Mouse (Mus musculus) embryo, embryonic 11.5 days (tissue): Measurements from ENCODE around the gene Gabarapl1.
A peak's percentile ranks its signal among the peaks of the same experiment; 100 is the strongest.

ENCODE experiments used
- DNase-seq: peaks from one replicate; pipeline ENCODE4 v3.0.0-alpha.2; 2012; ENCODE audit warnings: low read depth, low spot score

Gabarapl1 gene

GRCm38 (mm10) chr6:129535723-129536122 is 2.8 kb downstream of the Gabarapl1 start:
- DNase-seq = no peak

- DNase-seq = no peak
These were observed 5.6 kb downstream of the Gabarapl1 start for GRCm38 (mm10) chr6:129538555-129538954.

GRCm38 (mm10) chr6:129541931-129542330 is 9.0 kb downstream of the Gabarapl1 start:
- no peak for DNase-seq

- DNase-seq = no peak
These were observed 9.6 kb downstream of the Gabarapl1 start for GRCm38 (mm10) chr6:129542540-129542939.

- DNase-seq = peak; percentile 39
These were observed 11.0 kb downstream of the Gabarapl1 start for GRCm38 (mm10) chr6:129543709-129544606.

DNA sequence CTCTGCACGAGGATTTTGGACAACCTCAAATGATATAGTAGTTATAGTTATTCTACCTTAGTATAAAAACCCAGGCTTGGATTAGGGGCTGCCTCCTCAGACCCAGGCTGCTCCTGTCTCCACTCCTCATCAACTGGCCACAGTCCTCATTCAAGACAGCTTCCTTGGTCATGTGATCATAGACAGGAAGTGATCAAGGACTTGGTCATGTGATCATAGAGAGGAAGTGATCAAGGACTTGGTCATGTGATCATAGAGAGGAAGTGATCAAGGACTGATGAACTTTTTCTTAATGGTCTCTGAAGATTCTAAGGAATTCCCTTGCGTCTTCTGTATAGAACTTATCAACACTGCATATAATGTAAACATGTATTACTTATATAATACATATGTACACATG is 14.3 kb downstream of the Gabarapl1 start:
- no peak for DNase-seq

- no peak for DNase-seq
These were observed 15.0 kb downstream of the Gabarapl1 start for GRCm38 (mm10) chr6:129548009-129548408.

DNA sequence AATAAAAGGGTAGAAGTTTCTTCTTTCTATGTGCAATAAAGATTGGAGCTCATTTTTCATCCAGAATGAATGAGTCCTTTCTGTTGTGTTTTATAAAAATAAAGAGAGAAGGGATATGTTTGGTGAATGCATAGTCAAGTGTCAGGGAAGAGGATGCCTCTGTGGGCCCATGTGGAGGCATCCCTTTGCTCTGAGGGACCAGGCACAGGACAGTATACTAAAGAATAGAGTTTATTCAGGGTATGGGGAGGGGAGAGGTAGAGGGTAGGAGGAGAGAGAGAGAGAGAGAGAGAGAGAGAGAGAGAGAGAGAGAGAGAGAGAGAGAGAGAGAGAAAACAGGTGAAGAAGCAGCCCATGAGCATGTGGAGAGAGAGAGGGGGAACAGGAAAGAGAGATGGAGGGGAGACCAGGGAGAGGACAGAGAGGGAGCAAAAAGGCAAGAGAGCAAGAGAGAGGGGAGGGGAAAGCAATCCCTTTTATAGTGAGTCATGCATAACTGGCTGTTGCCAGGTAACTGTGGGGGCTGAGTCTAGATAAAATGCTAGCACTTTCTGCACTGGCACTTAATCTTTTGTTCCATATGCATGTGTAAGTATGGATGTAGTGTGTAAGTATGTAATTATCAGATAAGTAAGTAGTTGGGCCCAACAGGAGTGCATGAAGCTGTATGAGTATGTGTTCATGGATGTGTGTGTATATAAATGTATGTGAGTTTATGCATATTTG is 24.5 kb downstream of the Gabarapl1 start:
- no peak for DNase-seq

DNA sequence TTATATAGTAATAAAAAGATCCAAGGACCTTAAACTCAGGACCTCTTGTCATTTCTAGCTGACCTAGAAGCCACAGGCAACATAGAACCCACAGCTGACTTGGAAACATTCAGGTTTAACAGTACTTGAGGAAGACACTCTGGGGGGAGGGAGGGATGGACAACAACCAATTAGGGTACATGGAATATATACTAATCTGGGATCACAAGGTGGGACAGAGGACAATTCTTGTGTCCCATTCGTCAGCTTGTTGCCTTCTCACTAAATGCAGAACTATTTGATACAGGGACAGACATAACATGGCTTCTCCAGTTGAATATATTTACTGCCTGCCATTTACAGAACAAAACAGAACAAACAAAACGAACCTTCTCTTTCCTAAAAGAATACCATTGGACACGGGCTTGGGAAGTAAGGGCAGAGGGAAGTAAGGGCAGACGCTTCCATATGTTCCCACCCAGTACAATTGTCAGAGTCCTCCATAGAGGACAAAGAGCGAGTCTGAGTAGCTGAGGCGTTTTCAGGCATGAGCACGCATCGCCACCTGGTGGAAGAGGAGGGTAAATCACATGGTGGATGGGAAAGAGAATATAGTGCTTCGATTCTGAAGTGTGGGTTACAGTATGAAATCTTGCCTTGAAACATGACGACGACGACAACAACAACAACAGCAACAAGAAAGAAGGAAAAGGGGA is 26.1 kb downstream of the Gabarapl1 start:
- peak; percentile 62 for DNase-seq

- no peak for DNase-seq
These were observed 26.7 kb downstream of the Gabarapl1 start for GRCm38 (mm10) chr6:129559641-129560027.

- DNase-seq = no peak
These were observed 32.3 kb downstream of the Gabarapl1 start for GRCm38 (mm10) chr6:129565257-129565656.

- DNase-seq = no peak
These were observed 42.4 kb downstream of the Gabarapl1 start for GRCm38 (mm10) chr6:129575315-129575714.

DNA sequence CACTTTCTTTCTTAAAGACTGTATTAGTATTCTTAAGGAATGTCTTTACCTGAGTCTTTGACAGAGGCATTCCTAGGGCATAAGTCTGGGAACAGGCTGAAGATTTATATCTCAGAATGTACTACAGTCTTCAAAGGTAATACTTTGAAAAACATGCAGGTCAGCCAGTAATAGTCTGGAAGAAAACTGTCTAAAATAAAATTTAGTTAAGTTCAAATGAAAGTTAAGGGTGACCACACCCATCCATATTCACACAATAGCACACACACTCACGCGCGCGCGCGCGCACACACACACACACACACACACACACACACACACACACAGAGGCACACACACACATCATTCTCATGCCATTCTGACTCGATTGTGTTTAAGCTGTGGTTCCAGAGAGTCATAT is 44.6 kb downstream of the Gabarapl1 start, which contains the start of gene Klre1:
Klre1 (plus strand) TSS at position 301 of the 400 bp plus-strand sequence.
- no peak for DNase-seq

DNA sequence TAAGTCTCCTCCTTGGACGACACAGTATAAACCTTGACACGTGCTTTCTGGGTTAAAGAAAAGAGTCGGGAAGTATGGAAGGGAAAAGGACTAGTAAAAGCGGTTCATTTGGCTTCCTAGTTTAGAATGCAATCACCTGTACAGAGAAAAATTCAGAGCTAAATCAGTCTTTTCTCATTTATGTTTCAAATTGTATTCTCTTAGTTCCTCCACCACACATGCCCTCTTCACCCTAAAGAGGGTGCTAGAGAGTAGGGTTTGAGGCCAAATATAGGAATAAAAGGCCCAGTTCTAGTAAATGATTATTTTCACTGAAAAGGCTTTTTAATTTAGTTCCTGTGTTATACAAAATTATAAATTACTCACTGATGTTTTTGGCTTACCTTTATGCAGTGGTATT is 48.3 kb downstream of the Gabarapl1 start:
- DNase-seq = no peak

DNA sequence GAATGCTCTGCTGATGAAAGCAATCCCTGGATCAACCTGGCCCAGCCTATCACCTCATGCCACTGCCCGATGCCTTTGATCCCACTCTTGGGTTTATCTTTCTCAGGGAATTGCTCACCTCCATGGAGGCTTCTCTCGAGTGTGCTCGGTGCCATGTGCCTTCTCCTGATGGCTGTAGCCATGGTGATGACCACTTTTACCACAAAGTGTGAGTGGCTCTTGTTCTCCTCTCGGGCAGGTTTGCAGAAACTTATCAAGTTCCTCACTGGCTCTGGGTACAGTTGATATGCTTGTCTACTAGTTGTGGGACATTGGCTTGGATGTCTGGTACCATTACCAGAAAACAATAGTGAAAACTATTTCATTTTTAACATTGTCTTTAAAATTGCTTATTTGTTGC is 48.9 kb downstream of the Gabarapl1 start:
- DNase-seq = no peak

DNA sequence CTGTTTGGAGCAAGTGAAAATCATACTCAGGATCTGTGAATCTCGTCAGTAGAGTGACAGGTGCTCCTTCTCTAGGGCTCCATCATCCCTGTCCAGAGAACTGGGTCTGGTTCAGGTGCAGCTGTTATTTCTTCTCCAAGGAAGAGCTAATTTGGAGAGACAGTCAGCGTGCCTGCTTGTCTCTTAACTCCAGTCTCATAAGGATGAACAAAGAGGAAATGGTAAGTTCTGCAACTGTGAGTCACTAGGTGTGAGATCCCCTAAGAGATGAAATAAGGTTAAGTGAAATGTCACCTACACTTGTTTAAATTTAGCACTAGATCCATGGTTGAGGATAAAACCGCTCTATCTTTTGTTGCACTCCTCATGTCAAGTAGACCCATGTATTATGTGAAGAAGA is 50.1 kb downstream of the Gabarapl1 start:
- no peak for DNase-seq

GRCm38 (mm10) chr6:129591508-129591907 is 58.5 kb downstream of the Gabarapl1 start, which contains the start of gene Klrd1:
TSS of gene Klrd1 (plus strand) at chr6:129591782.
- no peak for DNase-seq
